Mouse (Mus musculus) lung, postnatal 0 days (tissue): Measurements from ENCODE around the gene Nfatc2.
A peak's percentile ranks its signal among the peaks of the same experiment; 100 is the strongest.

Experiments used
- CTCF ChIP-seq: IDR thresholded peaks from 2 replicates; pipeline ENCODE4 v1.5.1; 2016; ENCODE audit warnings: antibody characterized with exemption, mild to moderate bottlenecking
- EP300 ChIP-seq: IDR thresholded peaks from 2 replicates; pipeline ENCODE4 v1.6.1; 2016; ENCODE audit warnings: antibody characterized with exemption, mild to moderate bottlenecking, control low read depth

DNA sequence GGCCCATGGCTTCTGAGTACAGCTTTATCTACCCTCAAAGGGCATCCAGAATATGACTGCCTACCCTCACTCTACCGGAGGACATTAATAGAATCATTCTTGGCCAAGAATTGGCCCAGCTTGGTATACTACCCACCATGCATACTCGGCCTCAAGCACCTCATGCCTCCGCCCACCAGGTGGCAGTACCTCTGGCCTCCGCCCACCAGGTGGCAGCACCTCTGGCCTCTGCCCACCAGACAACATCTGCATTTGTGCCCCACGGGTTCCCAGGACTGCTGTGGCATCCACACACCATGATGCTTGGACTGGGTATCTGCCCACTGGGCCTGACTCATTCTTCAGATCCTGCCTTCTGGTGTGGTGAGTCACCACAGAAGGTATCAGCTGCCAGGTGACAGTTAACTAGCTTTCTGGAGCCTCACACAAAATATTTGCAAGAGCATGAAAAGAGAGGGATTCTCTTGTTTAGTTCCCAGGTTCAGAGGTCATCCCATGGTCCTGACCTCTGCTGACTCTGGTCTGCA is 173.0 kb downstream of the Nfatc2 start:
- TF ChIP-seq CTCF, result peak; percentile 57
- no peak for TF ChIP-seq EP300
